Comparison of ENCODE assay signal across 9 mouse cellular contexts in genomic region chr4:109703568-109703967, GRCm38 (mm10). TPM values are rescaled to one million over a fixed set of nuclear protein-coding genes. Genes with fewer than 3 reads are reported as not detected.
A peak's percentile ranks its signal among the peaks of the same experiment; 100 is the strongest.
DNase-seq lines count a peak whose midpoint lies in the region; ATAC-seq and TF ChIP-seq lines count a peak whose summit lies in the region.
"Had no signal": no experiment of that assay in that cellular context is flagged by ENCODE, and none has a peak within 500 bp of the region (broad histone marks: within the 10 kb centered on the region; RNA-seq: fewer than 3 reads in every experiment).

No protein-coding gene starts in this region.

- no peak overlapping the region for H3K4me2 ChIP-seq in intestine, postnatal 0 days (replicated peaks; ENCODE audit: low read depth)
- no peak overlapping the region for H3K4me2 ChIP-seq in intestine, embryonic 15.5 days (replicated peaks)
- H3K4me2 ChIP-seq in forebrain, embryonic 15.5 days (replicated peaks), result no peak overlapping the region

- no peaks in the 10 kb centered on the region for H3K36me3 ChIP-seq in intestine, postnatal 0 days (ENCODE audit: control insufficient read depth, insufficient read depth)
- H3K36me3 ChIP-seq in intestine, embryonic 15.5 days, result no peaks in the 10 kb centered on the region
- peaks cover 0 to 21% of the 10 kb centered on the region in 2 experiments; a peak in 3 of 4 replicates for H3K36me3 ChIP-seq in MEL (ENCODE audit: control insufficient read depth in 1 of 2, insufficient read depth in 2 of 2, low read length in 2 of 2)
- no peaks in the 10 kb centered on the region for H3K36me3 ChIP-seq in forebrain, embryonic 15.5 days

- H3K4me1 ChIP-seq in intestine, postnatal 0 days (replicated peaks; ENCODE audit: control insufficient read depth, insufficient read depth, low read length), result 0 out of 2 replicates have a peak, but pooled peaks cover 3% of the 10 kb centered on the region
- H3K4me1 ChIP-seq in intestine, embryonic 15.5 days (replicated peaks), result 0 out of 2 replicates have a peak, but pooled peaks cover 4% of the 10 kb centered on the region
- peaks cover 4 to 12% of the 10 kb centered on the region in 2 experiments; a peak in 3 of 4 replicates for H3K4me1 ChIP-seq in MEL (ENCODE audit: control insufficient read depth in 1 of 2, insufficient read depth in 2 of 2, low read length in 2 of 2)
- no peaks in the 10 kb centered on the region for H3K4me1 ChIP-seq in forebrain, embryonic 15.5 days

- peaks cover 28% of the 10 kb centered on the region for H3K79me2 ChIP-seq in MEL (ENCODE audit: control insufficient read depth, insufficient read depth, low read length, poor library complexity)

- H3K9ac ChIP-seq in intestine, postnatal 0 days (ENCODE audit: low read depth, low read length), result no peak overlapping the region
- no peak overlapping the region for H3K9ac ChIP-seq in intestine, embryonic 15.5 days
- no peak overlapping the region for H3K9ac ChIP-seq in MEL (ENCODE audit: control insufficient read depth, low read depth, low read length, poor library complexity, severe bottlenecking)
- no peak overlapping the region for H3K9ac ChIP-seq in forebrain, embryonic 15.5 days (replicated peaks)

- H3K27me3 ChIP-seq in intestine, postnatal 0 days (replicated peaks; ENCODE audit: control insufficient read depth, insufficient read depth, low read length), result no peaks in the 10 kb centered on the region
- no peaks in the 10 kb centered on the region for H3K27me3 ChIP-seq in intestine, embryonic 15.5 days (replicated peaks)
- no peaks in the 10 kb centered on the region for H3K27me3 ChIP-seq in MEL (ENCODE audit: control insufficient read depth in 1 of 2, insufficient read depth in 2 of 2, low read length in 2 of 2)
- H3K27me3 ChIP-seq in forebrain, embryonic 15.5 days, result no peaks in the 10 kb centered on the region

- DNase-seq in 416B (ENCODE audit: low read depth) (peak; percentile 80), MEL (ENCODE audit: low read depth, low spot score) (peak; percentile 77)
- DNase-seq in forelimb bud, embryonic 11.5 days (ENCODE audit: low read depth, low spot score), result peak; percentile 43
- no peak for DNase-seq in adrenal gland, postnatal 14 days
- DNase-seq in spleen, postnatal 10 days (ENCODE audit: low spot score in 2 of 2), result no peak
- DNase-seq: cerebellum, postnatal 36 days had no signal

- TF ChIP-seq POLR2A in MEL (IDR thresholded peaks at IDR 0.05; ENCODE audit: control insufficient read depth in 1 of 2, insufficient read depth in 1 of 2, low read depth in 1 of 2, low read length in 2 of 2, poor library complexity in 1 of 2), result no peak

- ATAC-seq in intestine, postnatal 0 days, result no peak
- no peak for ATAC-seq in intestine, embryonic 15.5 days
- no peak for ATAC-seq in forebrain, embryonic 15.5 days (replicated peaks)

- H3K4me3 ChIP-seq in intestine, postnatal 0 days (ENCODE audit: low read depth, low read length), result no peak overlapping the region
- no peak overlapping the region for H3K4me3 ChIP-seq in intestine, embryonic 15.5 days (replicated peaks)
- no peak overlapping the region for H3K4me3 ChIP-seq in MEL (ENCODE audit: control insufficient read depth in 1 of 2, insufficient read depth in 1 of 2, low read depth in 2 of 2, low read length in 2 of 2)
- no peak overlapping the region for H3K4me3 ChIP-seq in forebrain, embryonic 15.5 days

- no peaks in the 10 kb centered on the region for H3K9me3 ChIP-seq in intestine, postnatal 0 days (ENCODE audit: control insufficient read depth)
- H3K9me3 ChIP-seq in intestine, embryonic 15.5 days, result no peaks in the 10 kb centered on the region
- no peaks in the 10 kb centered on the region for H3K9me3 ChIP-seq in MEL (replicated peaks; ENCODE audit: insufficient read depth, low read length)
- no peaks in the 10 kb centered on the region for H3K9me3 ChIP-seq in forebrain, embryonic 15.5 days

- no peak overlapping the region for H3K27ac ChIP-seq in intestine, postnatal 0 days (ENCODE audit: low read depth, low read length)
- H3K27ac ChIP-seq in intestine, embryonic 15.5 days, result no peak overlapping the region
- no peak overlapping the region for H3K27ac ChIP-seq in MEL (ENCODE audit: control insufficient read depth, low read depth, low read length)
- no peak overlapping the region for H3K27ac ChIP-seq in forebrain, embryonic 15.5 days (replicated peaks)

- TF ChIP-seq RAD21 in MEL (IDR thresholded peaks at IDR 0.05; ENCODE audit: low read depth, low read length), result peak; percentile 77

- TF ChIP-seq CTCF in intestine, postnatal 0 days (IDR thresholded peaks at IDR 0.05; ENCODE audit: low read depth), result peak; percentile 74
- peak; percentile 13 to 79 (median 50); a peak in 4 of 6 replicates for TF ChIP-seq CTCF in MEL (IDR thresholded peaks at IDR 0.05 in 2 of 3, conservative IDR thresholded peaks at IDR 0.05 in 1 of 3; ENCODE audit: control insufficient read depth in 1 of 3, insufficient read depth in 1 of 3, low read depth in 2 of 3, low read length in 3 of 3, poor library complexity in 1 of 3, severe bottlenecking in 1 of 3)

- no peak for TF ChIP-seq EP300 in MEL (IDR thresholded peaks at IDR 0.05; ENCODE audit: low read depth in 1 of 2, low read length in 2 of 2)

TF ChIP-seq in MEL, 35 proteins besides CTCF, POLR2A, EP300 and RAD21:
- TF ChIP-seq TBP (IDR thresholded peaks at IDR 0.05; ENCODE audit: low read depth, low read length) (no peak), ZMIZ1 (IDR thresholded peaks at IDR 0.05; ENCODE audit: low read depth, low read length) (no peak), MAFK (IDR thresholded peaks at IDR 0.05; ENCODE audit: borderline replicate concordance, low read depth, low read length) (peak; percentile 49; the same call in 1 of the 2 replicates), SIN3A (IDR thresholded peaks at IDR 0.05; ENCODE audit: low read length) (no peak), SMC3 (IDR thresholded peaks at IDR 0.05; ENCODE audit: low read depth, low read length) (peak; percentile 70), ZC3H11A (IDR thresholded peaks at IDR 0.05; ENCODE audit: low read depth, low read length) (peak; percentile 59)

RNA-seq across cellular contexts. Expression of gene Faf1, which starts 27.2 kb away (rescaled TPM):
- 15.7 and 16.2 TPM in 2 replicates for polyA plus RNA-seq in intestine, postnatal 0 days (2015; fragmentation: Nextera tagmentation; extraction: Ambion mirVana)
- polyA plus RNA-seq in intestine, embryonic 15.5 days (2015; fragmentation: Nextera tagmentation; extraction: Ambion mirVana), result 24.3 and 25.7 TPM in 2 replicates
- total RNA-seq in MEL (2012; rRNA removed), result 37.6 and 39.2 TPM in 2 replicates
- polyA plus RNA-seq in MEL (2012; ENCODE audit: insufficient read depth in 1 of 2, insufficient read length in 2 of 2, low read depth in 1 of 2, low replicate concordance in 2 of 2, missing spikeins in 1 of 2), result 10 to 100 TPM in 1 of 2 experiments, not detected in 1; 36.5 TPM
- total RNA-seq in adrenal gland, postnatal 14 days (2021), result 26.9 and 27.8 TPM in 2 replicates
- polyA plus RNA-seq in forebrain, embryonic 15.5 days (2015; fragmentation: Nextera tagmentation; extraction: Ambion mirVana), result 29.0 and 31.3 TPM in 2 replicates

RNA-seq across cellular contexts. Expression of gene Cdkn2c, which starts 36.6 kb away (rescaled TPM):
- 5.7 and 7.5 TPM in 2 replicates for polyA plus RNA-seq in intestine, postnatal 0 days (2015; fragmentation: Nextera tagmentation; extraction: Ambion mirVana)
- 7.0 and 7.7 TPM in 2 replicates for polyA plus RNA-seq in intestine, embryonic 15.5 days (2015; fragmentation: Nextera tagmentation; extraction: Ambion mirVana)
- 18.6 and 21.0 TPM in 2 replicates for total RNA-seq in MEL (2012; rRNA removed)
- polyA plus RNA-seq in MEL (2012; ENCODE audit: insufficient read depth in 1 of 2, insufficient read length in 2 of 2, low read depth in 1 of 2, low replicate concordance in 2 of 2, missing spikeins in 1 of 2), result 10 to 100 TPM in 1 of 2 experiments, not detected in 1; 26.8 TPM
- 49.8 and 64.3 TPM in 2 replicates for total RNA-seq in adrenal gland, postnatal 14 days (2021)
- 14.3 and 15.3 TPM in 2 replicates for polyA plus RNA-seq in forebrain, embryonic 15.5 days (2015; fragmentation: Nextera tagmentation; extraction: Ambion mirVana)

Comparison
In these comparisons a context has a peak if more than half of its experiments do, and no peak if none do; other contexts are left out.
1. DNase-seq: peak in 416B (single experiment), MEL (single experiment) and forelimb bud, embryonic 11.5 days (single experiment); none in adrenal gland, postnatal 14 days (single experiment) and spleen, postnatal 10 days (0 of 2).